Mouse (Mus musculus) midbrain, embryonic 12.5 days (tissue): ENCODE results near the gene Rbm18. TPM values are rescaled to one million over a fixed set of nuclear protein-coding genes. Genes with fewer than 3 reads are reported as not detected.

ENCODE experiments used
- ATAC-seq: fragments of 200-750 bp; cut with Nextera tagmentation; 2 replicates; pipeline ENCODE4 v1.8.0; 2017; ENCODE audit warnings: low read depth, moderate TSS enrichment, moderate library complexity; ENCODE audit not compliant: low FRiP score
- H3K27ac ChIP-seq: fragments of 300-500 bp; sonication (generic); replicated peaks from 2 replicates; pipeline ENCODE4 v1.5.1; 2016; ENCODE audit warnings: mild to moderate bottlenecking
- H3K27me3 ChIP-seq: fragments of 300-500 bp; sonication (generic); 2 replicates; pipeline ENCODE4 v1.6.1; 2016; ENCODE audit warnings: mild to moderate bottlenecking
- H3K36me3 ChIP-seq: fragments of 300-500 bp; sonication (generic); 2 replicates; pipeline ENCODE4 v1.6.1; 2016
- H3K4me1 ChIP-seq: fragments of 300-500 bp; sonication (generic); 2 replicates; pipeline ENCODE4 v1.6.1; 2016
- H3K4me2 ChIP-seq: fragments of 300-500 bp; sonication (generic); replicated peaks from 2 replicates; pipeline ENCODE4 v1.6.1; 2016; ENCODE audit warnings: mild to moderate bottlenecking, moderate library complexity
- H3K4me3 ChIP-seq: fragments of 300-500 bp; sonication (generic); 2 replicates; pipeline ENCODE4 v1.5.1; 2016; ENCODE audit warnings: mild to moderate bottlenecking
- H3K9ac ChIP-seq: fragments of 300-500 bp; sonication (generic); replicated peaks from 2 replicates; pipeline ENCODE4 v1.6.1; 2016; ENCODE audit warnings: mild to moderate bottlenecking, moderate library complexity
- H3K9me3 ChIP-seq: fragments of 300-500 bp; sonication (generic); 2 replicates; pipeline ENCODE4 v1.6.1; 2016; ENCODE audit warnings: mild to moderate bottlenecking
- WGBS: fragments of 180-500 bp; shearing (Covaris S2); methylation state at CpG from one replicate; pipeline ENCODE4 v1.1.7; 2016; 5-methylcytosine and 5-hydroxymethylcytosine counted together
- polyA plus RNA-seq: library from polyadenylated mRNA; unstranded; fragments of >200 nt; fragmentation: Nextera tagmentation; extraction: Ambion mirVana; gene quantifications from 2 replicates; pipeline ENCODE4 v1.2.1, GENCODE M21; 2016

Rbm18 gene
- polyA plus RNA-seq, 1 experiment from 2014 or later, result 128 TPM

GRCm38 (mm10) chr2:36089190-36089589, 47.4 kb downstream of the Rbm18 start:
- no peak overlapping the region for H3K4me3 ChIP-seq
- peaks cover 16% of the 10 kb centered on the region for H3K4me1 ChIP-seq
- no peaks in the 10 kb centered on the region for H3K9me3 ChIP-seq
- peaks cover 86% of the 10 kb centered on the region for H3K27me3 ChIP-seq
- ATAC-seq, result no peak
- H3K36me3 ChIP-seq, result no peaks in the 10 kb centered on the region
- H3K4me2 ChIP-seq, result no peak overlapping the region
- no peak overlapping the region for H3K9ac ChIP-seq
- WGBS, result 39% methylated on average over 3 of the region's 3 CpGs
- H3K27ac ChIP-seq, result no peak overlapping the region

GRCm38 (mm10) chr2:36085041-36085440, 51.5 kb downstream of the Rbm18 start:
- no peak overlapping the region for H3K4me2 ChIP-seq
- no peak overlapping the region for H3K4me3 ChIP-seq
- WGBS, result 82% methylated on average over 1 of the region's 1 CpGs
- H3K9ac ChIP-seq, result no peak overlapping the region
- ATAC-seq, result no peak
- no peak overlapping the region for H3K27ac ChIP-seq
- peaks cover 49% of the 10 kb centered on the region for H3K27me3 ChIP-seq
- H3K4me1 ChIP-seq, result no peaks in the 10 kb centered on the region
- no peaks in the 10 kb centered on the region for H3K36me3 ChIP-seq
- no peaks in the 10 kb centered on the region for H3K9me3 ChIP-seq

- H3K27ac ChIP-seq, result no peak overlapping the region
- H3K9ac ChIP-seq, result no peak overlapping the region
- H3K4me3 ChIP-seq, result no peak overlapping the region
- WGBS, result 84% methylated on average over 9 of the region's 9 CpGs
- no peaks in the 10 kb centered on the region for H3K36me3 ChIP-seq
- H3K4me2 ChIP-seq, result no peak overlapping the region
- no peaks in the 10 kb centered on the region for H3K9me3 ChIP-seq
- peaks cover 37% of the 10 kb centered on the region for H3K27me3 ChIP-seq
- ATAC-seq, result no peak
- H3K4me1 ChIP-seq, result no peaks in the 10 kb centered on the region
Measured at GRCm38 (mm10) chr2:36082802-36083580, 53.6 kb downstream of the Rbm18 start.

- Histone ChIP-seq H3K9me3 (no peaks in the 10 kb centered on the region), H3K4me1 (peaks cover 3% of the 10 kb centered on the region; the same call in 1 of the 2 replicates), H3K4me3 (no peak overlapping the region), H3K4me2 (no peak overlapping the region), H3K27ac (no peak overlapping the region), H3K9ac (no peak overlapping the region), H3K36me3 (no peaks in the 10 kb centered on the region), H3K27me3 (peaks cover 23% of the 10 kb centered on the region)
- ATAC-seq, result no peak
- whole genome bisulfite sequencing, result 44% methylated on average over 9 of the region's 9 CpGs
Measured at GRCm38 (mm10) chr2:36081446-36081845, 55.1 kb downstream of the Rbm18 start.

- peaks cover 11% of the 10 kb centered on the region; the same call in 1 of the 2 replicates for H3K27me3 ChIP-seq
- no peak overlapping the region for H3K9ac ChIP-seq
- H3K27ac ChIP-seq, result no peak overlapping the region
- H3K36me3 ChIP-seq, result no peaks in the 10 kb centered on the region
- H3K9me3 ChIP-seq, result no peaks in the 10 kb centered on the region
- ATAC-seq, result peak; percentile 58
- H3K4me1 ChIP-seq, result peaks cover 3% of the 10 kb centered on the region; the same call in 1 of the 2 replicates
- H3K4me2 ChIP-seq, result peak overlapping the region; percentile 32
- 29% methylated on average over 11 of the region's 11 CpGs for WGBS
- no peak overlapping the region for H3K4me3 ChIP-seq
Measured at GRCm38 (mm10) chr2:36077160-36077761, 59.3 kb downstream of the Rbm18 start.

- Histone ChIP-seq H3K4me2 (no peak overlapping the region), H3K4me3 (no peak overlapping the region), H3K36me3 (no peaks in the 10 kb centered on the region), H3K27me3 (peaks cover 12% of the 10 kb centered on the region; the same call in 1 of the 2 replicates), H3K9me3 (no peaks in the 10 kb centered on the region), H3K4me1 (peaks cover 3% of the 10 kb centered on the region; the same call in 1 of the 2 replicates), H3K9ac (no peak overlapping the region), H3K27ac (no peak overlapping the region)
- WGBS, result 88% methylated on average over 5 of the region's 5 CpGs
- no peak for ATAC-seq
Measured at GRCm38 (mm10) chr2:36075210-36075609, 61.4 kb downstream of the Rbm18 start.

GRCm38 (mm10) chr2:36073781-36074180, 62.8 kb downstream of the Rbm18 start:
- WGBS, result 73% methylated on average over 3 of the region's 3 CpGs
- no peaks in the 10 kb centered on the region for H3K9me3 ChIP-seq
- peaks cover 3% of the 10 kb centered on the region; the same call in 1 of the 2 replicates for H3K4me1 ChIP-seq
- H3K4me2 ChIP-seq, result no peak overlapping the region
- no peak overlapping the region for H3K4me3 ChIP-seq
- no peaks in the 10 kb centered on the region for H3K36me3 ChIP-seq
- no peak overlapping the region for H3K27ac ChIP-seq
- no peak for ATAC-seq
- no peak overlapping the region for H3K9ac ChIP-seq
- 0 out of 2 replicates have a peak, but pooled peaks cover 4% of the 10 kb centered on the region for H3K27me3 ChIP-seq

- no peaks in the 10 kb centered on the region for H3K4me1 ChIP-seq
- H3K4me2 ChIP-seq, result no peak overlapping the region
- H3K9me3 ChIP-seq, result no peaks in the 10 kb centered on the region
- H3K9ac ChIP-seq, result no peak overlapping the region
- H3K27ac ChIP-seq, result no peak overlapping the region
- no peak overlapping the region for H3K4me3 ChIP-seq
- H3K36me3 ChIP-seq, result no peaks in the 10 kb centered on the region
- WGBS, result 78% methylated on average over 8 of the region's 8 CpGs
- H3K27me3 ChIP-seq, result 0 out of 2 replicates have a peak, but pooled peaks cover 4% of the 10 kb centered on the region
- ATAC-seq, result no peak
Measured at GRCm38 (mm10) chr2:36071660-36072305, 64.8 kb downstream of the Rbm18 start.

- no peak for ATAC-seq
- Histone ChIP-seq H3K4me1 (no peaks in the 10 kb centered on the region), H3K4me3 (no peak overlapping the region), H3K36me3 (no peaks in the 10 kb centered on the region), H3K4me2 (no peak overlapping the region), H3K27me3 (0 out of 2 replicates have a peak, but pooled peaks cover 4% of the 10 kb centered on the region), H3K9me3 (no peaks in the 10 kb centered on the region), H3K9ac (no peak overlapping the region), H3K27ac (no peak overlapping the region)
- WGBS, result 38% methylated on average over 9 of the region's 9 CpGs
Measured at GRCm38 (mm10) chr2:36067132-36067531, 69.4 kb downstream of the Rbm18 start.

Other genes starting within 250 kb of the Rbm18 start
- gene Ttll11, start 156.9 kb downstream of the Rbm18 start, polyA plus RNA-seq, result 4.2 and 5.0 TPM in 2 replicates
- gene Ndufa8, start 87.4 kb downstream of the Rbm18 start, polyA plus RNA-seq, result 161 and 178 TPM in 2 replicates
- 1.1 and 1.3 TPM in 2 replicates for gene Morn5, start 87.3 kb downstream of the Rbm18 start, polyA plus RNA-seq
- 2.5 TPM in 2 replicates for gene Lhx6, start 31.4 kb downstream of the Rbm18 start, polyA plus RNA-seq
- gene Mrrf, start 384 bp downstream of the Rbm18 start, polyA plus RNA-seq, result 19.0 and 25.5 TPM in 2 replicates
- 3.9 and 4.4 TPM in 2 replicates for gene Ptgs1, start 93.7 kb upstream of the Rbm18 start, polyA plus RNA-seq
- not detected in 2 replicates for gene Olfr338, start 236.7 kb upstream of the Rbm18 start, polyA plus RNA-seq